Mouse (Mus musculus): Measurements from ENCODE around the gene Nucb2. TPM values are rescaled to one million over a fixed set of nuclear protein-coding genes. Genes with fewer than 3 reads are reported as not detected.

Nucb2 gene
- polyA plus RNA-seq, 1 experiment from 2014 or later, result 29.8 TPM

GRCm38 (mm10) chr7:116493267-116494003 is 10.7 kb upstream of the Nucb2 start:
- Histone ChIP-seq H3K4me2 (no peak overlapping the region), H3K27me3 (replicated peaks) (no peaks in the 10 kb centered on the region), H3K36me3 (no peaks in the 10 kb centered on the region), H3K27ac (replicated peaks) (no peak overlapping the region), H3K9ac (replicated peaks) (no peak overlapping the region), H3K9me3 (replicated peaks) (no peaks in the 10 kb centered on the region), H3K4me1 (no peaks in the 10 kb centered on the region), H3K4me3 (replicated peaks) (no peak overlapping the region)
- no peak for ATAC-seq (ENCODE audit: low FRiP score)
- 88% methylated on average over 7 of the region's 7 CpGs for WGBS

GRCm38 (mm10) chr7:116494618-116495017 is 9.6 kb upstream of the Nucb2 start:
- 90% methylated on average over 5 of the region's 5 CpGs for WGBS
- Histone ChIP-seq H3K27me3 (replicated peaks) (no peaks in the 10 kb centered on the region), H3K9me3 (replicated peaks) (no peaks in the 10 kb centered on the region), H3K36me3 (no peaks in the 10 kb centered on the region), H3K4me2 (no peak overlapping the region), H3K9ac (replicated peaks) (no peak overlapping the region), H3K4me3 (replicated peaks) (no peak overlapping the region), H3K4me1 (no peaks in the 10 kb centered on the region), H3K27ac (replicated peaks) (no peak overlapping the region)
- no peak for ATAC-seq (ENCODE audit: low FRiP score)

GRCm38 (mm10) chr7:116496760-116497159 is 7.4 kb upstream of the Nucb2 start:
- no peak overlapping the region for H3K4me2 ChIP-seq
- no peaks in the 10 kb centered on the region for H3K36me3 ChIP-seq
- ATAC-seq (ENCODE audit: low FRiP score), result no peak
- 95% methylated on average over 4 of the region's 4 CpGs for WGBS
- no peak overlapping the region for H3K27ac ChIP-seq (replicated peaks)
- no peaks in the 10 kb centered on the region for H3K27me3 ChIP-seq (replicated peaks)
- H3K9ac ChIP-seq (replicated peaks), result no peak overlapping the region
- H3K4me1 ChIP-seq, result 0 out of 2 replicates have a peak, but pooled peaks cover 6% of the 10 kb centered on the region
- H3K9me3 ChIP-seq (replicated peaks), result no peaks in the 10 kb centered on the region
- no peak overlapping the region for H3K4me3 ChIP-seq (replicated peaks)

- Histone ChIP-seq H3K4me1 (peaks cover 31% of the 10 kb centered on the region), H3K27ac (replicated peaks) (peak overlapping the region; percentile 90), H3K9ac (replicated peaks) (peak overlapping the region; percentile 91), H3K36me3 (no peaks in the 10 kb centered on the region; the same call in 1 of the 2 replicates), H3K4me3 (replicated peaks) (peak overlapping the region; percentile 79), H3K9me3 (replicated peaks) (no peaks in the 10 kb centered on the region), H3K27me3 (replicated peaks) (no peaks in the 10 kb centered on the region), H3K4me2 (peak overlapping the region; percentile 73)
- ATAC-seq (ENCODE audit: low FRiP score), result no peak
- WGBS, result 4% methylated on average over 6 of the region's 6 CpGs
Measured at GRCm38 (mm10) chr7:116504818-116505170, 625 bp downstream of the Nucb2 start.

- WGBS, result 77% methylated on average over 5 of the region's 5 CpGs
- no peaks in the 10 kb centered on the region for H3K9me3 ChIP-seq (replicated peaks)
Measured at GRCm38 (mm10) chr7:116514030-116514429, 9.9 kb downstream of the Nucb2 start.

GRCm38 (mm10) chr7:116514546-116514945 is 10.4 kb downstream of the Nucb2 start:
- Histone ChIP-seq H3K9me3 (replicated peaks) (no peaks in the 10 kb centered on the region), H3K4me1 (peaks cover 8% of the 10 kb centered on the region), H3K9ac (replicated peaks) (no peak overlapping the region), H3K27ac (replicated peaks) (no peak overlapping the region), H3K27me3 (replicated peaks) (no peaks in the 10 kb centered on the region), H3K4me3 (replicated peaks) (no peak overlapping the region), H3K4me2 (no peak overlapping the region), H3K36me3 (peaks cover 14% of the 10 kb centered on the region; the same call in 1 of the 2 replicates)
- ATAC-seq (ENCODE audit: low FRiP score), result no peak
- WGBS, result 92% methylated on average over 9 of the region's 9 CpGs

More at GRCm38 (mm10) chr7:116514030-116514429, 9.9 kb downstream of the Nucb2 start:
- Histone ChIP-seq H3K4me3 (replicated peaks) (no peak overlapping the region), H3K36me3 (peaks cover 14% of the 10 kb centered on the region; the same call in 1 of the 2 replicates), H3K27me3 (replicated peaks) (no peaks in the 10 kb centered on the region), H3K4me1 (peaks cover 8% of the 10 kb centered on the region), H3K4me2 (no peak overlapping the region), H3K27ac (replicated peaks) (no peak overlapping the region), H3K9ac (replicated peaks) (no peak overlapping the region)
- ATAC-seq (ENCODE audit: low FRiP score), result no peak

GRCm38 (mm10) chr7:116515059-116515458 is 10.9 kb downstream of the Nucb2 start:
- H3K9ac ChIP-seq (replicated peaks), result no peak overlapping the region
- H3K27me3 ChIP-seq (replicated peaks), result no peaks in the 10 kb centered on the region
- H3K9me3 ChIP-seq (replicated peaks), result no peaks in the 10 kb centered on the region
- H3K27ac ChIP-seq (replicated peaks), result no peak overlapping the region
- ATAC-seq (ENCODE audit: low FRiP score), result no peak
- H3K4me1 ChIP-seq, result peaks cover 8% of the 10 kb centered on the region
- H3K4me2 ChIP-seq, result no peak overlapping the region
- peaks cover 14% of the 10 kb centered on the region; the same call in 1 of the 2 replicates for H3K36me3 ChIP-seq
- 93% methylated on average over 7 of the region's 7 CpGs for WGBS
- no peak overlapping the region for H3K4me3 ChIP-seq (replicated peaks)

GRCm38 (mm10) chr7:116515514-116516135 is 11.5 kb downstream of the Nucb2 start:
- peaks cover 8% of the 10 kb centered on the region for H3K4me1 ChIP-seq
- no peak for ATAC-seq (ENCODE audit: low FRiP score)
- 85% methylated on average over 13 of the region's 13 CpGs for WGBS
- peaks cover 14% of the 10 kb centered on the region; the same call in 1 of the 2 replicates for H3K36me3 ChIP-seq
- no peak overlapping the region for H3K4me2 ChIP-seq
- H3K9me3 ChIP-seq (replicated peaks), result no peaks in the 10 kb centered on the region
- H3K4me3 ChIP-seq (replicated peaks), result no peak overlapping the region
- no peaks in the 10 kb centered on the region for H3K27me3 ChIP-seq (replicated peaks)
- H3K27ac ChIP-seq (replicated peaks), result no peak overlapping the region
- H3K9ac ChIP-seq (replicated peaks), result no peak overlapping the region

GRCm38 (mm10) chr7:116517240-116517639 is 13.1 kb downstream of the Nucb2 start:
- Histone ChIP-seq H3K36me3 (peaks cover 10% of the 10 kb centered on the region; the same call in 1 of the 2 replicates), H3K9ac (replicated peaks) (no peak overlapping the region), H3K4me2 (no peak overlapping the region), H3K27me3 (replicated peaks) (no peaks in the 10 kb centered on the region), H3K27ac (replicated peaks) (peak overlapping the region; percentile 64), H3K4me1 (peaks cover 8% of the 10 kb centered on the region), H3K4me3 (replicated peaks) (no peak overlapping the region), H3K9me3 (replicated peaks) (no peaks in the 10 kb centered on the region)
- WGBS, result 20% methylated on average over 5 of the region's 5 CpGs
- ATAC-seq (ENCODE audit: low FRiP score), result peak; percentile 57; the same call in 1 of the 2 replicates

- peaks cover 8% of the 10 kb centered on the region for H3K4me1 ChIP-seq
- no peak for ATAC-seq (ENCODE audit: low FRiP score)
- no peak overlapping the region for H3K27ac ChIP-seq (replicated peaks)
- no peak overlapping the region for H3K4me2 ChIP-seq
- H3K4me3 ChIP-seq (replicated peaks), result no peak overlapping the region
- no peaks in the 10 kb centered on the region for H3K27me3 ChIP-seq (replicated peaks)
- WGBS, result 91% methylated on average over 5 of the region's 5 CpGs
- H3K9me3 ChIP-seq (replicated peaks), result no peaks in the 10 kb centered on the region
- H3K9ac ChIP-seq (replicated peaks), result no peak overlapping the region
- H3K36me3 ChIP-seq, result peaks cover 11% of the 10 kb centered on the region
Measured at GRCm38 (mm10) chr7:116518155-116518554, 14.0 kb downstream of the Nucb2 start.

- no peak overlapping the region for H3K4me2 ChIP-seq
- H3K27me3 ChIP-seq (replicated peaks), result no peaks in the 10 kb centered on the region
- H3K4me3 ChIP-seq (replicated peaks), result no peak overlapping the region
- peaks cover 24% of the 10 kb centered on the region for H3K36me3 ChIP-seq
- no peak overlapping the region for H3K9ac ChIP-seq (replicated peaks)
- H3K9me3 ChIP-seq (replicated peaks), result no peaks in the 10 kb centered on the region
- WGBS, result 61% methylated on average over 3 of the region's 3 CpGs
- no peak for ATAC-seq (ENCODE audit: low FRiP score)
- peaks cover 8% of the 10 kb centered on the region for H3K4me1 ChIP-seq
- no peak overlapping the region for H3K27ac ChIP-seq (replicated peaks)
Measured at GRCm38 (mm10) chr7:116519805-116520204, 15.6 kb downstream of the Nucb2 start.

GRCm38 (mm10) chr7:116524577-116524976 is 20.4 kb downstream of the Nucb2 start:
- Histone ChIP-seq H3K4me3 (replicated peaks) (no peak overlapping the region), H3K4me1 (no peaks in the 10 kb centered on the region), H3K9ac (replicated peaks) (no peak overlapping the region), H3K36me3 (peaks cover 45% of the 10 kb centered on the region), H3K4me2 (no peak overlapping the region), H3K27ac (replicated peaks) (no peak overlapping the region), H3K27me3 (replicated peaks) (no peaks in the 10 kb centered on the region), H3K9me3 (replicated peaks) (no peaks in the 10 kb centered on the region)
- ATAC-seq (ENCODE audit: low FRiP score), result no peak
- 89% methylated on average over 2 of the region's 2 CpGs for WGBS

Measured in neural tube, embryonic 15.5 days (tissue).